Mouse (Mus musculus) CH12.LX (cell line): Measurements from ENCODE around the gene Olfr609.

Experiments used
- BHLHE40 ChIP-seq: IDR thresholded peaks from 2 replicates; pipeline ENCODE4 v1.6.1; 2011; ENCODE audit warnings: mild to moderate bottlenecking, low read depth, low read length, improper control_type of control experiment
- CHD1 ChIP-seq: IDR thresholded peaks from 2 replicates; pipeline ENCODE4 v1.6.1; 2012; ENCODE audit warnings: low read depth, low read length, improper control_type of control experiment, inconsistent platforms
- CTCF ChIP-seq, 2 experiments: IDR thresholded peaks in 1 of 2; conservative IDR thresholded peaks in 1 of 2; 2 replicates each; pipeline ENCODE4 v1.5.1; 2011 to 2012; ENCODE audit warnings: low read depth in 2 of 2, low read length in 2 of 2, improper control_type of control experiment in 1 of 2, inconsistent platforms in 1 of 2, mild to moderate bottlenecking in 1 of 2, moderate library complexity in 1 of 2
- E2F4 ChIP-seq: IDR thresholded peaks from 2 replicates; pipeline ENCODE4 v1.6.1; 2011; ENCODE audit warnings: low read depth, low read length, improper control_type of control experiment; ENCODE audit not compliant: insufficient replicate concordance
- JUND ChIP-seq: conservative IDR thresholded peaks from 2 replicates; pipeline ENCODE4 v1.6.1; 2011; ENCODE audit warnings: low read depth, low read length, improper control_type of control experiment
- KAT2A ChIP-seq: IDR thresholded peaks from 2 replicates; pipeline ENCODE4 v1.6.1; 2012; ENCODE audit warnings: low read length, improper control_type of control experiment, inconsistent platforms; ENCODE audit not compliant: insufficient replicate concordance
- POLR2A ChIP-seq: IDR thresholded peaks from 2 replicates; pipeline ENCODE4 v1.6.1; 2011; ENCODE audit warnings: low read depth, mild to moderate bottlenecking, improper control_type of control experiment, low read length
- SMC3 ChIP-seq: IDR thresholded peaks from 2 replicates; pipeline ENCODE4 v1.6.1; 2011; ENCODE audit warnings: low read depth, low read length, improper control_type of control experiment

GRCm38 (mm10) chr7:103445339-103445738 is 52.5 kb downstream of the Olfr609 start, which contains the start of gene Olfr605:
- no peak for TF ChIP-seq BHLHE40
- no peak for TF ChIP-seq JUND
- TF ChIP-seq CTCF (conservative IDR thresholded peaks at IDR 0.05 in 1 of 2, IDR thresholded peaks at IDR 0.05 in 1 of 2; ENCODE audit: low read depth in 2 of 2, low read length in 2 of 2): no peak
- no peak for TF ChIP-seq POLR2A
- no peak for TF ChIP-seq KAT2A
- no peak for TF ChIP-seq E2F4
- no peak for TF ChIP-seq CHD1
- no peak for TF ChIP-seq SMC3
